Mouse (Mus musculus) kidney, postnatal 36 days (tissue): ENCODE data around the gene Med12l.

ENCODE experiments used
- DNase-seq, 2 experiments: peaks; one replicate each; pipeline ENCODE4 v3.0.0; 2021 to 2022; ENCODE audit warnings: mixed read lengths in 2 of 2

The Med12l gene

GRCm38 (mm10) chr3:59341647-59342427, 336.2 kb downstream of the Med12l start:
- no peak for DNase-seq

GRCm38 (mm10) chr3:59343026-59343425, 337.4 kb downstream of the Med12l start:
- DNase-seq = peak; percentile 31 to 39

- DNase-seq = peak in 1 of 2 experiments; percentile 13
Observed at GRCm38 (mm10) chr3:59344065-59344905, 338.7 kb downstream of the Med12l start, which contains the start of gene Igsf10. Gene Igsf10, minus strand, starts transcription at chr3:59344394.

GRCm38 (mm10) chr3:59351768-59352167, 346.1 kb downstream of the Med12l start:
- DNase-seq = no peak

- no peak for DNase-seq
Observed at GRCm38 (mm10) chr3:59354156-59354555, 348.5 kb downstream of the Med12l start.

GRCm38 (mm10) chr3:59360102-59360501, 354.5 kb downstream of the Med12l start:
- DNase-seq = no peak

GRCm38 (mm10) chr3:59361895-59362294, 356.3 kb downstream of the Med12l start:
- no peak for DNase-seq
